Mouse (Mus musculus) fat pad, adult 2 months (tissue): Measurements from ENCODE around the gene Mapkapk2.

Experiments
- DNase-seq: peaks from one replicate; pipeline ENCODE4 v3.0.0-alpha.2; 2011; ENCODE audit warnings: low read depth, low spot score; ENCODE audit errors: extremely low read depth

Gene Mapkapk2

GRCm38 (mm10) chr1:131021900-131022590, 75.6 kb downstream of the Mapkapk2 start:
- DNase-seq, result no peak

DNA sequence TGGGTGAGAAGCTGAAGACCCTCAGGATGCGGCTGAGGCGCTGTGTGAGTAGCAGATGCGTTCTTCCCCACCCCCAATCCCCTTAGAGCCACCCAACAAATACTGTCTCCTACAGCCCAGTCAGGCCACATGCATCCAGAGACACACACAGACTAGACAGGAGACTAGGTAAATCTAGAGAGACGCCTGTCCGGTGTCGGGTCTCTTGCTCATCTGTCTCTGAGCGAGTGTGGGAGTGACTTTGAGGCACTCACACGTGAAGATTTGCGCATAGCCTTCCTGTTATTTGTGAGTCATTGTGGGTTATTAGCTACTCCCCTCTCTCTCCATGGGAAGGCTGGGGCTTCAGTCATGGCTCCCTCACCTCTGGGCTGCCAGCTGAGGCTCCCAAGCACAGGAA, 76.2 kb downstream of the Mapkapk2 start:
- DNase-seq, result no peak

- no peak for DNase-seq
Observed at GRCm38 (mm10) chr1:131020425-131021310, 77.0 kb downstream of the Mapkapk2 start.

DNA sequence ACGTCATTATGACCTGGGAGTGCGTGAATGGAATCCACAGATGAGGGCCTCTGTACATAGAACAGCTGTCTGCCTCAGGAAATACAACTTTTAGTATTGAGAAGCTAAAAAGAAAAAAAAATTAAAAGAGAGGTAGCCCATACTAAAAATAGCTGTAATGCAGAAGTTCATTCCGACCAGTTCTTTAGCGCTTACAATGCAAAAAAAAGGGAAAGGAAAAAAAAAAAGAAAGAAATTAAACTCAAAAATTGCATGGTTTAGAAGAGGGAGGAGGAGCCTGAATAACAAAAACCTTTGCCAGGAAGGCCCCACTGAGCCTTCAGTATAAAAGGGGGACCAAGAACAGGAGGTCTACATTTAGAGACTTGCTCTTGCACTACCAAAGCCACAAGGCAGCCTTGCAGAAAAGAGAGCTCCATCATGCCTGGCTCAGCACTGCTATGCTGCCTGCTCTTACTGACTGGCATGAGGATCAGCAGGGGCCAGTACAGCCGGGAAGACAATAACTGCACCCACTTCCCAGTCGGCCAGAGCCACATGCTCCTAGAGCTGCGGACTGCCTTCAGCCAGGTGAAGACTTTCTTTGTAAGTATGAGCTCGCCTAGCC, 78.0 kb downstream of the Mapkapk2 start, which contains the start of gene Il10:
Il10 (plus strand) TSS at position 354 of the 607 bp plus-strand sequence.
- DNase-seq, result no peak

DNA sequence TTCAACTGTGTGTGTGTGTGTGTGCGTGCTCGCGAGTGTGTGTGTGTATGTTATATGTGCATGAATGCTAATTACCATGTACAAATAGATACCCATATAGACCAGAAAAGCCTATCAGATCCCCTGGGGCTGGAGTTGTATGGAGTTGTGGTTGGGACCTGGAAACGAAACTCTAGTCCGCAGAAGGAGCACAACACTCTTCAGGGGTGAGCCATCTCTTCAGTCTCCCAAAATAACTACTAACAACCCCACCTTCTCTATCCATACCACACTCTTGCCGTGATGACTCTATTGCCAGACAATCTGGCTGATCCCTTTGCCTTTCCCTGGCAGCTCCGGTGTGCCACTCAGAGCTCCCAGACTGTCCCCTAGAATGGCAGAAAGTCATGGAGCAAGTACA, 81.7 kb downstream of the Mapkapk2 start:
- no peak for DNase-seq

DNA sequence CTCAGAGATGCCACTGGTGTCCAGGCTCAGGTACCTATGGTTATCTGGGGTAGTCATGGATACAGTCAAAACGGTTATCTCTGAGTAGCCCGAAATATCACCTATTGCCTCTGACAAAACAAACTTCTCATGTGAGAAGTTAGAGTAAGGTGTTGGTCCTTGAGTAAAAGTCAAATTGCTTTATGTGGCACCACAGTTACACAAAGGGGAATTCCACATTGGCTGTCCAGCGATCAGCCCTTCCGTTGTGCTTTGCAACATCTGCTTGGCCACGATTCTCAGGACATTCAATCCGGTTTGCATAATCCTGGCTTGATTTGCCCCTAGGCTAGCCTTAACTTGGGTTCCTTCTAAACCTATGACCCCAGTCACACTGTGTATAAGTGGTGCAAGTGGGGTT, 82.3 kb downstream of the Mapkapk2 start:
- DNase-seq, result no peak

DNA sequence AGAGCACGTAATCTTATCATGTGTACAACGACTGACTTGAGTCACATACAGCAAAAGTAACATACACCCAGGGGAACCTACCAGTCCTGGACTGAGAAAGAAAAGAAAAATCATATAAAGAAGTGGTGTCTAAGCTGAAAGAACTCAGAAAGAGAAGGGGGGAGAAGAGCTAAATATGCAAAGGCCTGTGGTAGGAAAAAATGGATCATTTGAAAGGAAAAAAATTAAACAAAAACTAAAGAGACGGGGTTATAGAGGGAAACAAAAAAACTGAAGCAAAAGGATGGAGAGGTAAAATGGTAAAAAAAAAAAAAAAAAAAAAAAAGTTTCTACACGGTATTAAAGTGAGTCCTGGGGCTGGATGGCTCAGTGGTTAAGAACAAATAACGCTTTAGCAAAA, 83.7 kb downstream of the Mapkapk2 start:
- DNase-seq, result no peak

- DNase-seq, result no peak
Observed at GRCm38 (mm10) chr1:131012494-131012893, 85.1 kb downstream of the Mapkapk2 start.

DNA sequence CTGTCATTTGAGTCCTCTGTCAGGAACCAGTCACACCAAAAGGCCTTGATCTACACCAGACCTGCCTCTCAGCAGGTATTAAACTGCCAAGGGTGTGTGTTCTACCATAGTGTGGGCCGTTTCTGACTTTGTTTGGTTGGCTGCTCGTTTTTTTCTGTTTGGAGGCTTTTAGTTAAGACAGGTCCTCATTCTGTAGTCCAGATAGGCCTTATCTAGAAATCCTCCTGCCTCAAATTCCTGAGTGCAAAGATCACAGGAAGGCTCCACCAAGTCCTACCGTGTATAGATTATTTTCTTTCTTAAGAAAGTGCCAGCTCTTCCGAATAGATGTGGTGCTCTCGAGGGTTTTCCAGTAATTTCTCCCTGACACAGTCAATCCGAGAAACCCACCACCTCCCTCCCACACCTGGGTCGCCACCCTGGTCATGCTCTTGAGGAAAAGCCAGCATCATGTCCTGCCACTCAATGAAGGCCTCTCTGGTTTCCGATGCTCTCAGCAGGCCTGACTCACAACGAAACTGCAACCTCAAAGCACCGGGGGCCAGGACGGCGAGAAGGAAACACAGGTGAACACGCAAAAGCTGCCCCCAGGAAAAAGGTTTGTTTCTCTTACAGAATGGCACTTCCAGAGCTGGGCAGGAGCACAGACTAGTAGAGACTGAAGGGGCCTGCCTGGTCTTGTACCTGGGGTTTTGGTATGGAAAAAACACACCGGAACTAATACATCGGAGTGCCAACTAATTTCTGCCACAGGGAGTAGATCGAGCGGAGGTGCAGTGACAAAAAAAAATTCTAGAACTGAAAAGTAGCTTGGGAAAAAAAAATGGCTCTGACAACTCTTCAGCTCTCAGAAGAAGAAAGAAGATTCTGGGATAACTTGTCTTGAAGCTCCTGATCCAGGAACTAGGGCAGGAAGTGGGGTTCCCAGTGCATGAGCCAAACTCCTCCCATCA, 87.1 kb downstream of the Mapkapk2 start:
- DNase-seq, result no peak

GRCm38 (mm10) chr1:131006069-131006468, 91.6 kb downstream of the Mapkapk2 start:
- no peak for DNase-seq
